Mouse (Mus musculus) embryonic facial prominence, embryonic 13.5 days (tissue): ENCODE data around the gene Mettl9. TPM values are rescaled to one million over a fixed set of nuclear protein-coding genes. Genes with fewer than 3 reads are reported as not detected.
A peak's percentile ranks its signal among the peaks of the same experiment; 100 is the strongest.

Experiments
- ATAC-seq: fragments of 200-750 bp; cut with Nextera tagmentation; 2 replicates; pipeline ENCODE4 v1.8.0; 2017; ENCODE audit warnings: low read depth; ENCODE audit not compliant: insufficient number of reproducible peaks, insufficient read depth, low FRiP score, low TSS enrichment
- H3K27ac ChIP-seq: fragments of 300-500 bp; sonication (generic); 2 replicates; pipeline ENCODE4 v1.5.1; 2015; ENCODE audit warnings: moderate library complexity, mild to moderate bottlenecking, inconsistent platforms
- H3K27me3 ChIP-seq: fragments of 300-500 bp; sonication (generic); 2 replicates; pipeline ENCODE4 v1.6.1; 2015; ENCODE audit warnings: mild to moderate bottlenecking, inconsistent platforms
- H3K36me3 ChIP-seq: fragments of 300-500 bp; sonication (generic); 2 replicates; pipeline ENCODE4 v1.6.1; 2015; ENCODE audit warnings: mild to moderate bottlenecking, inconsistent platforms
- H3K4me1 ChIP-seq: fragments of 300-500 bp; sonication (generic); 2 replicates; pipeline ENCODE4 v1.6.1; 2015; ENCODE audit warnings: inconsistent platforms
- H3K4me2 ChIP-seq: fragments of 300-500 bp; sonication (generic); 2 replicates; pipeline ENCODE4 v1.6.1; 2015; ENCODE audit warnings: moderate library complexity, mild to moderate bottlenecking, inconsistent platforms
- H3K4me3 ChIP-seq: fragments of 300-500 bp; sonication (generic); 2 replicates; pipeline ENCODE4 v1.5.1; 2015; ENCODE audit warnings: mild to moderate bottlenecking, inconsistent platforms
- H3K9ac ChIP-seq: fragments of 300-500 bp; sonication (generic); 2 replicates; pipeline ENCODE4 v1.6.1; 2015; ENCODE audit warnings: mild to moderate bottlenecking, inconsistent platforms
- H3K9me3 ChIP-seq: fragments of 300-500 bp; sonication (generic); 2 replicates; pipeline ENCODE4 v1.6.1; 2016; ENCODE audit warnings: inconsistent platforms
- WGBS: fragments of 180-500 bp; shearing (Covaris S2); methylation state at CpG from one replicate; pipeline ENCODE4 v1.1.7; 2015; ENCODE audit warnings: mixed read lengths; 5-methylcytosine and 5-hydroxymethylcytosine counted together
- polyA plus RNA-seq: library from polyadenylated mRNA; unstranded; fragments of >200 nt; fragmentation: Nextera tagmentation; extraction: Ambion mirVana; gene quantifications from 2 replicates; pipeline ENCODE4 v1.2.1, GENCODE M21; 2015

Gene Mettl9
- polyA plus RNA-seq, 1 experiment from 2014 or later, result 190 TPM

GRCm38 (mm10) chr7:121077829-121078228 is 43.6 kb downstream of the Mettl9 start:
- WGBS, result 6% methylated on average over 5 of the region's 5 CpGs
- no peaks in the 10 kb centered on the region for H3K27me3 ChIP-seq
- H3K4me3 ChIP-seq, result no peak overlapping the region
- H3K4me2 ChIP-seq, result no peak overlapping the region
- peaks cover 2% of the 10 kb centered on the region; the same call in 1 of the 2 replicates for H3K4me1 ChIP-seq
- H3K9me3 ChIP-seq, result no peaks in the 10 kb centered on the region
- peak; percentile 26; the same call in 1 of the 2 replicates for ATAC-seq
- H3K36me3 ChIP-seq, result peaks cover 47% of the 10 kb centered on the region
- no peak overlapping the region for H3K27ac ChIP-seq
- no peak overlapping the region for H3K9ac ChIP-seq

- Histone ChIP-seq H3K27ac (no peak within 1 kb of the TSS), H3K4me3 (no peak within 1 kb of the TSS), H3K9me3 (no peaks in the 10 kb centered on the region), H3K4me1 (peaks cover 20% of the 10 kb centered on the region), H3K9ac (no peak within 1 kb of the TSS), H3K27me3 (no peaks in the 10 kb centered on the region), H3K4me2 (no peak within 1 kb of the TSS), H3K36me3 (peaks cover 26% of the 10 kb centered on the region)
- ATAC-seq, result no peak
- WGBS, result 81% methylated on average over 4 of the region's 4 CpGs
Measured at GRCm38 (mm10) chr7:121081350-121081749, 47.1 kb downstream of the Mettl9 start, which contains the start of gene Otoa. Gene Otoa (plus strand): TSS chr7:121081650.

GRCm38 (mm10) chr7:121081816-121082215 is 47.6 kb downstream of the Mettl9 start:
- Histone ChIP-seq H3K9me3 (no peaks in the 10 kb centered on the region), H3K9ac (no peak overlapping the region), H3K4me1 (peaks cover 20% of the 10 kb centered on the region), H3K4me2 (no peak overlapping the region), H3K4me3 (no peak overlapping the region), H3K27ac (no peak overlapping the region), H3K27me3 (no peaks in the 10 kb centered on the region), H3K36me3 (peaks cover 22% of the 10 kb centered on the region)
- WGBS, result 38% methylated on average over 2 of the region's 2 CpGs
- ATAC-seq, result no peak

GRCm38 (mm10) chr7:121082949-121083513 is 48.8 kb downstream of the Mettl9 start:
- Histone ChIP-seq H3K36me3 (peaks cover 15% of the 10 kb centered on the region), H3K27me3 (no peaks in the 10 kb centered on the region), H3K4me2 (no peak overlapping the region), H3K9ac (no peak overlapping the region), H3K4me3 (no peak overlapping the region), H3K27ac (no peak overlapping the region), H3K9me3 (no peaks in the 10 kb centered on the region), H3K4me1 (peaks cover 20% of the 10 kb centered on the region)
- 67% methylated on average over 9 of the region's 9 CpGs for WGBS
- no peak; the same call in 1 of the 2 replicates for ATAC-seq

- 57% methylated on average over 8 of the region's 8 CpGs for WGBS
- Histone ChIP-seq H3K9me3 (no peaks in the 10 kb centered on the region), H3K27me3 (no peaks in the 10 kb centered on the region), H3K4me3 (no peak overlapping the region), H3K27ac (no peak overlapping the region), H3K36me3 (peaks cover 6% of the 10 kb centered on the region), H3K9ac (no peak overlapping the region), H3K4me1 (peaks cover 20% of the 10 kb centered on the region), H3K4me2 (no peak overlapping the region)
- no peak for ATAC-seq
Measured at GRCm38 (mm10) chr7:121084840-121085453, 50.7 kb downstream of the Mettl9 start.

- Histone ChIP-seq H3K27ac (no peak overlapping the region), H3K27me3 (no peaks in the 10 kb centered on the region), H3K4me1 (peaks cover 20% of the 10 kb centered on the region), H3K4me2 (no peak overlapping the region), H3K9me3 (no peaks in the 10 kb centered on the region), H3K9ac (no peak overlapping the region), H3K36me3 (peaks cover 2% of the 10 kb centered on the region), H3K4me3 (no peak overlapping the region)
- WGBS, result 3% methylated on average over 4 of the region's 4 CpGs
- ATAC-seq, result no peak
Measured at GRCm38 (mm10) chr7:121085500-121085899, 51.3 kb downstream of the Mettl9 start.

- no peak overlapping the region for H3K27ac ChIP-seq
- no peak for ATAC-seq
- no peaks in the 10 kb centered on the region for H3K9me3 ChIP-seq
- no peaks in the 10 kb centered on the region for H3K27me3 ChIP-seq
- H3K4me2 ChIP-seq, result no peak overlapping the region
- no peak overlapping the region for H3K4me3 ChIP-seq
- no peak overlapping the region for H3K9ac ChIP-seq
- H3K36me3 ChIP-seq, result no peaks in the 10 kb centered on the region
- WGBS, result 77% methylated on average over 5 of the region's 5 CpGs
- H3K4me1 ChIP-seq, result peaks cover 20% of the 10 kb centered on the region
Measured at GRCm38 (mm10) chr7:121088745-121089144, 54.5 kb downstream of the Mettl9 start.

- Histone ChIP-seq H3K27me3 (no peaks in the 10 kb centered on the region), H3K27ac (no peak overlapping the region; the same call in 1 of the 2 replicates), H3K9me3 (no peaks in the 10 kb centered on the region), H3K4me1 (peaks cover 9% of the 10 kb centered on the region), H3K4me2 (no peak overlapping the region), H3K9ac (no peak overlapping the region), H3K4me3 (no peak overlapping the region), H3K36me3 (no peaks in the 10 kb centered on the region)
- 61% methylated on average over 7 of the region's 7 CpGs for WGBS
- ATAC-seq, result peak; percentile 54; the same call in 1 of the 2 replicates
Measured at GRCm38 (mm10) chr7:121090748-121091147, 56.5 kb downstream of the Mettl9 start.

GRCm38 (mm10) chr7:121093026-121093425 is 58.8 kb downstream of the Mettl9 start:
- H3K27ac ChIP-seq, result no peak overlapping the region
- ATAC-seq, result no peak
- no peaks in the 10 kb centered on the region for H3K36me3 ChIP-seq
- no peak overlapping the region for H3K4me3 ChIP-seq
- H3K9ac ChIP-seq, result no peak overlapping the region
- no peak overlapping the region for H3K4me2 ChIP-seq
- H3K27me3 ChIP-seq, result no peaks in the 10 kb centered on the region
- WGBS, result 80% methylated on average over 4 of the region's 4 CpGs
- H3K9me3 ChIP-seq, result no peaks in the 10 kb centered on the region
- H3K4me1 ChIP-seq, result 0 out of 2 replicates have a peak, but pooled peaks cover 6% of the 10 kb centered on the region

GRCm38 (mm10) chr7:121098614-121099389 is 64.6 kb downstream of the Mettl9 start:
- 69% methylated on average over 10 of the region's 10 CpGs for WGBS

GRCm38 (mm10) chr7:121107851-121108250 is 73.6 kb downstream of the Mettl9 start:
- WGBS, result 20% methylated on average over 3 of the region's 3 CpGs
- H3K4me1 ChIP-seq, result no peaks in the 10 kb centered on the region

More at GRCm38 (mm10) chr7:121098614-121099389, 64.6 kb downstream of the Mettl9 start:
- Histone ChIP-seq H3K4me3 (no peak overlapping the region), H3K9ac (no peak overlapping the region), H3K27ac (no peak overlapping the region), H3K36me3 (no peaks in the 10 kb centered on the region), H3K4me1 (no peaks in the 10 kb centered on the region), H3K4me2 (no peak overlapping the region), H3K27me3 (no peaks in the 10 kb centered on the region), H3K9me3 (no peaks in the 10 kb centered on the region)
- ATAC-seq, result no peak

More at GRCm38 (mm10) chr7:121107851-121108250, 73.6 kb downstream of the Mettl9 start:
- no peak overlapping the region for H3K4me3 ChIP-seq
- no peaks in the 10 kb centered on the region for H3K27me3 ChIP-seq
- H3K4me2 ChIP-seq, result no peak overlapping the region
- no peaks in the 10 kb centered on the region for H3K36me3 ChIP-seq
- no peaks in the 10 kb centered on the region for H3K9me3 ChIP-seq
- H3K27ac ChIP-seq, result no peak overlapping the region
- H3K9ac ChIP-seq, result no peak overlapping the region
- ATAC-seq, result no peak
